Mouse (Mus musculus) gastrocnemius, postnatal 4 days (tissue): ENCODE measurements around the gene Cflar. TPM values are rescaled to one million over a fixed set of nuclear protein-coding genes. Genes with fewer than 3 reads are reported as not detected.
A peak's percentile ranks its signal among the peaks of the same experiment; 100 is the strongest.
"Not testable (repeated sequence)": the region's sequence is repeated elsewhere in the genome, so short reads cannot be mapped to it uniquely, and the experiment has no call there.

Source experiments
- DNase-seq, 2 experiments: peaks; one replicate each; pipeline ENCODE4 v3.0.0; 2021 to 2022; ENCODE audit warnings: low spot score in 2 of 2, mixed read lengths in 2 of 2
- total RNA-seq, 2 experiments: library from RNA; stranded (reverse); gene quantifications; 2 replicates each; pipeline ENCODE4 v1.2.3; 2021

Gene Cflar
- total RNA-seq, 2 experiments from 2014 or later, result 49.6 to 54.3 TPM

DNA sequence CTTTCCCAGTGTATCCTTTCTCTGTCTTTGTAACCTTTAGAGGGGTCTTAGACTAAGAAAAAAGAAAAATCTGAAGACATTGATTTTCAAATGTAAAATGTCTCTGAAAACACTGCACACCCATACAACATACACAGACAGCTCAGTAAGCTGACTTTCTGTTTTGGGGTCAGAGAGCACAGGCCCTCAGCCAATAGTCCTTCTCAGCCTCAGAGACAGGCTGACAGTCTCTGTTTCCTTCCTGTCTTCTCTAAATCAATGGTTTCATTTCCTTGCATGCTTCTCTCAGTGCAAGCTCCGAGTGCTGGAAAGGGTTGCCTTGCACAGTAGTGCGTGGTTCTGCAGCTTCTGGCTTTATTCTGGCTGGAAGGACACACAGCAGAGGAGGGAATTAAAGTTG is 62.6 kb downstream of the Cflar start:
- DNase-seq, result no peak

DNA sequence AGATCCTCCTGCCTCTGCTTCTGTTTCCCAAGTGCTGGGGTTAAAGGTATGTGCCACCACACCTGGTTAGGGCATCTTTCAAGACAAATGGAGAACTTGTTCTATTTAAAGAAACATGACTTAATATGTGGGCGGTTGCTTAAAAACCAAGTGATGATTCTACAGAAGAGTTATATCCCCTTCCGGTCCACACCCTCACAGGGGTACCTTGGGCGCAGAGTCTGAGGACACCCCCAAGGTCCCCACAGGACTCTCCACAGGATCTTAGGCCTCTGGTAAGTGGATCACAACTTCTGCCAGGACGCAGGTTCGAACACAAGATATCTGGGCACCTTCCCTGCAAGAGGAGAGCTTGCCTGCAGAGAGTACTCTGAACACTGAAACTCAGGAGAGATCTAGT is 64.1 kb downstream of the Cflar start:
- DNase-seq, result no peak

- no peak for DNase-seq
Measured at GRCm38 (mm10) chr1:58777583-58777982, 66.3 kb downstream of the Cflar start.

DNA sequence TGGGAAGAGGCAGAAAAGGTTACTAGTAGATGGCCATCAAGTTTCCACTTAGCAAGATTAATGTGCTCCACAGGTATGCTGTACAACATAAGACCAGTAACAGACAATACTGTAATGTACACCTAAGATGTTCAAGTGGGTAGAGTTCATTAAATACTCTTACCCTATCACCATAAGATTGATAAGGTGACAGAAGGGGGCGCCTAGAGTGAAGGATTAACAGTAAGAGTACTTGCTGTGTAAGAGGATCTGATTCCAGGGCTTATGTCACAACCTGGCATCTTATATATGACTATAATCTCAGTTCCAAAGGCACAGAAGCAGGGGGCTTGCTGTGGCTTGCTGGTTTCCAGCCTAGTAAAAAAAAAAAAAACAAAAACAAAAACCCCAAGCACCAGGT is 66.9 kb downstream of the Cflar start:
- DNase-seq, result no peak

- DNase-seq, result no peak
Measured at GRCm38 (mm10) chr1:58786276-58786675, 75.0 kb downstream of the Cflar start.

GRCm38 (mm10) chr1:58788410-58788809 is 77.1 kb downstream of the Cflar start:
- no peak for DNase-seq

DNA sequence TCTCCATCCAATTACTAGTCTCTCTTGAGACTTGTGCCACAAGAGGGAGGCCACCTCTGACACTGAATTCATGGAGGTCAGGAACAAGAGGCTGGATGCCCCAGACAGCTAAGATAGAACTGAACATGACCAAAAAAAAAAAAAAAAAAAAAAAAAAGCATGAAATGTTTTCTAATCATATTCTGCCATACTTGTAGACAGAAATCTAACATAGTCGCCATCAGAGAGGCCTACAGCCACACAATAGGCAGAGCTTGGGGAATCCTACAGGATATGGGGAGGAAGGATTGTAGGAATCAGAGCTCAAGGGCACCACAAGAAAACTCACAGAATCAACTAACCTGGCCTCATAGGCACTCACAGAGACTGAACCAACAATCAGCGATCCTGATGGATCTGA is 83.4 kb downstream of the Cflar start:
- DNase-seq, result no peak

DNA sequence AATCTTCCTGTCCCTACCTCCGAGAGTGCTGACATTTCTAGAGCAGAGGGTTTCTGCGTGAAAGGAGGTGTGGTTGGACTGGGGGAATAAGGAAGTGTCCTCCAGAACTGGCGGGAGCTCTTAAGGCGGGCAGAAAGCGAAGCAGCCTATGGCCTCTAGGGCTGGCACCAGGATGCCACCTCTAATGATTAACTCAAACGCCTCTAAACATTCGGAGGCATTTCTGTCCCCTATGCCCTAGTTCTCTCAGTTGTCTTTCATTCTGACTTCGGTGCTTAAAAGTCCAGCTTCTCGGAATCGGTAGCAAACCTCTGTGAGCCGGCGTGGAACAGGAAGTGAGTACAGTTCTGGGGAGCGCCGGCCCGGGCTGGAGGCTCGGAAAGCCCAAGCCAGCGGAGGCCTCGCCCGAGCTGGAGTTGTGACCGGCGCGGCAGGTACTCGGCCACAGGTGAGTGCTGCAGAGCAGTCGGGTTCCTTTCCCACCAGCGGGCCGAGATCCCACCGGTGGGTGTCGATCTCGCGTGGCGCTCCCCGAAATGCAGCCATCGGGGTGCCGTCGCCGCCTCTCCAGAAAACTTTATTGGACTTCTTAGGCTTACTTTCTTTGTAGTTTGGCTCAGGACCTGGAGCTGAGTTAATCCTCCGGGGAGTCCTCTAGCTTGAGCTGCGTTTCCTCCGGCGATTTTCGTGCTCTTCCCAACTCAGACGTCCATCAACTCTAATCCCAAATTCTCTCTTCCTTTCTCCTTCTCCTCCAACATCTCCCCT is 84.2 kb downstream of the Cflar start, which contains the start of gene Casp8:
TSS of gene Casp8 (plus strand) at position 84 of the 768 bp plus-strand sequence.
- DNase-seq, result peak in 1 of 2 experiments; percentile 44

DNA sequence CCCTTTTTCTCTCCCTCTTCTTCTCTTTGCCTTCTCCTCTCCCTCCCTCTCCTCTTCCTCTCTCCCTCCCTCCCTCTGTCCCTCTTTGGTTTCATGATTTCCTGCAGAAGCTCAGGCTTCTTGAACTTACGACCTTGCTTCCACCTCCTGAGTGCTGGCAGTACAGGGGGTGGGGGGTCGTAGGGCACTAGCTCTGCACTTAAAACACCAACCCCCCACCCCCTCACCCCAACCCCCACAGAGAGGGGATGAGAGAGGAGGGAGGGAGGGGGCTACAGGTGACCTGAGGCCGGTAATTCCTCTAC is 84.7 kb downstream of the Cflar start:
- DNase-seq, result no peak

- DNase-seq, result no peak
Measured at GRCm38 (mm10) chr1:58796853-58797252, 85.5 kb downstream of the Cflar start.

- no peak for DNase-seq
Measured at GRCm38 (mm10) chr1:58797370-58797769, 86.1 kb downstream of the Cflar start.

GRCm38 (mm10) chr1:58798911-58799310 is 87.6 kb downstream of the Cflar start:
- DNase-seq, result no peak

DNA sequence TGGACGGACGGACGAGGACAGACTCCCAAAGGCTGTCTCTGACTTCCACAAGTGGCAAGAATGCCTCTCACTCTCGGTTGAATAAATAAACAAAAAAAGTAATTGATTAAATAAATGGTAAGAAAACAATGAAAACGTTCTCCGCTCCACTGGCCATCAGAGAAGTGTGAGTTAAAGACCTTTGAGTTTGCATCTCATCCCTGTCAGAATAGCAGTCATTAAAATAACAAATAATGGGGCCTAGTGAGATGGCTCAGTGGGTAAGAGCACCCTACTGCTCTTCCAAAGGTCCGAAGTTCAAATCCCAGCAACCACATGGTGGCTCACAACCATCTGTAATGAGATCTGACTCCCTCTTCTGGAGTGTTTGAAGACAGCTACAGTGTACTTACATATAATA is 89.3 kb downstream of the Cflar start:
- not testable (repeated sequence) for DNase-seq

- DNase-seq, result no peak
Measured at GRCm38 (mm10) chr1:58801558-58802285, 90.4 kb downstream of the Cflar start.

DNA sequence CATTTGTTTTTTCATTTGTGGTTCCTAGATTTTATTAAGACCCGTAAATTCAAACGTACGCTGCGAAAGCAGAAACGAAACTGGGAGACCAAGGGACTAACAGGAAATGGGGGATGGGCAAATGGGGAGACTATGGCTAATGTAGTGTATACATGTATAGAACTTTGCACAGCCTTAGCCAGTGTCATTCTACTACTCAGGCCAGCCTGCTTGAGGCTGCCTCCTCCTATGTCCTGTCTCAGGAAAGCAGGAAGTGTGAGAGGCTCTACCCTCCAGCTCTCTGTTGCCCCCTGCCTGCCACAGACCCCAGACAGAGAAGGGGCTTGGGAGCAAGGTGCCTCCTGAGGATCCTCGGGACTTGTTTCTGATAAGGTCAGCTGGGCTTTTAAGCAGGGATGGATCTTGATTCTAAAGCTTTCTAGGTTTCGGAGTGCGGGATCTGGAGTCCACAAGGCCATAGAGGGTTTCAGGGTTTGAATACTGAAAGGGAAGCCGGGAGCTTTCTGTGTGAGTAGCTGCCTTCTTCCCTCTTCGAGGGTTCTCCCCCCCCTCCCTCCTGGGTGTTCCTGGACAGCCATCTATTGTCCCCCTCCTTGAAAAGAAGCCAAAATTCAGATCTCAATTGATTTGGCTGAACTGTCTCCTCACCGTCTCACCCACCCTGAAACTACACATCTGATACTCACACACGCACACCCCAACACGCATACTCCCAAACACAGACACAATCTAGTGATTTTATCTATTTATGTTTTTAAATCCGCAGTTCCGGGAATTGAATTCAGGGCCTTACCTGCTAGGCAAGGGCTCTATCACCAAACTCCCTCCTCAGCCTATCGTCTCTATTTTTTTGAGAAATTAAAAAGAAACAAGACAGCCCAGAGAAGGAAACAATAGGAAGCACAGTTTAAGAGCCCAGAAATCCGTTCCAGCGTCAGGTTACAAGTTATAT is 91.3 kb downstream of the Cflar start:
- peak in 1 of 2 experiments; percentile 39 for DNase-seq

DNA sequence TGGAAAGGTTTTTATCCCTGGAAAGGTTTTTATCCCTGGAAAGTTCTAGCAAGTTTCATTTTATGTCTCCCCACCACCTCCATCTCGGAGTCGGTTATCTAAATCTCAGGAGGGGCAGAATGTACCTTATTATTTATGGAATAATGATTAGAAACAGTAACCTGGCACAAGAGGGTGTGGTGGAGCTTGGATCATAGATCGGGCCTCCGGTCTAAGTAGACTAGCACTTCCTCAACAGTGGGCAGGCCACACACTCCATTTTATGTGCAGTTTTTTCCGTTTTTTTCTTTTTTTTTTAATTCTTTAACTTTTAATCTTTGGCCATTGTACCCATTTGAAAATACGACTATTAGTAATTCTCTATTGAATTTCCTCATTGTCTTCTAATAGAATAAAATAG is 92.2 kb downstream of the Cflar start:
- no peak for DNase-seq

DNA sequence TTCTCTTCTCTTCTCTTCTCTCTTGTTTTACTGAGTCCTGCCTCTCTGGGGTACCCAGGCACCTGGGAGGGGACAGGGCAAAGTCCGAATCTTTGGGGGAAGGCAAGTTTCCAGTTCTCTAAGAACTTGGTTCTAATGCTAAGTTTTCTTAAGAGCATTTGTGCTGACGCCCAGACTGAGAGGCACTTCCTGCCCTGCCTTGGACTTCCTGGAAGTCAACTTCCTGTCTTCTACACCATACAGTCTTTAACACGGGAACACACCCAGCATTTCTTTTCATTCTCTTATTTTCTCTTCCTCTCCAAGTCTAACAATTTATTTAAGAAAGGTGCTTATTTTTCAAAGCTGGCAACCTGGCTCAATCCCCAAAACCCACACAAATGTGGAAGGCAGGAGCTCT is 95.3 kb downstream of the Cflar start:
- no peak for DNase-seq
